Mouse (Mus musculus) bone marrow macrophage, adult 2 months (primary cell): ENCODE results near the gene Hes5.

Experiments
- CTCF ChIP-seq: IDR thresholded peaks from 2 replicates; pipeline ENCODE4 v1.5.1; 2012; ENCODE audit warnings: low read depth, mild to moderate bottlenecking, low read length, moderate library complexity
- POLR2A ChIP-seq: IDR thresholded peaks from 2 replicates; pipeline ENCODE4 v1.6.1; 2012; ENCODE audit warnings: mild to moderate bottlenecking, low read depth, low read length, borderline replicate concordance

GRCm38 (mm10) chr4:155010870-155011269, 50.1 kb downstream of the Hes5 start:
- TF ChIP-seq POLR2A (no peak), CTCF (no peak)
